Mouse (Mus musculus) intestine, postnatal 0 days (tissue): ENCODE results near the gene Kctd7. TPM values are rescaled to one million over a fixed set of nuclear protein-coding genes. Genes with fewer than 3 reads are reported as not detected.

Source experiments
- ATAC-seq: fragments of 200-750 bp; cut with Nextera tagmentation; 2 replicates; pipeline ENCODE4 v1.8.0; 2017; ENCODE audit warnings: mild to moderate bottlenecking, moderate TSS enrichment, moderate library complexity
- H3K27ac ChIP-seq: fragments of 300-500 bp; sonication (generic); 2 replicates; pipeline ENCODE4 v1.5.1; 2014; ENCODE audit warnings: mild to moderate bottlenecking, low read depth, low read length, moderate library complexity
- H3K27me3 ChIP-seq: fragments of 300-500 bp; sonication (generic); replicated peaks from 2 replicates; pipeline ENCODE4 v1.6.1; 2014; ENCODE audit warnings: low read length, mixed read lengths; ENCODE audit not compliant: control insufficient read depth, insufficient read depth
- H3K36me3 ChIP-seq: fragments of 300-500 bp; sonication (generic); 2 replicates; pipeline ENCODE4 v1.6.1; 2014; ENCODE audit warnings: mild to moderate bottlenecking, moderate library complexity; ENCODE audit not compliant: control insufficient read depth, insufficient read depth
- H3K4me1 ChIP-seq: fragments of 300-500 bp; sonication (generic); replicated peaks from 2 replicates; pipeline ENCODE4 v1.6.1; 2014; ENCODE audit warnings: antibody characterized with exemption, low read length, mixed read lengths; ENCODE audit not compliant: control insufficient read depth, insufficient read depth
- H3K4me2 ChIP-seq: fragments of 300-500 bp; sonication (generic); replicated peaks from 2 replicates; pipeline ENCODE4 v1.6.1; 2014; ENCODE audit warnings: low read depth, mild to moderate bottlenecking, moderate library complexity
- H3K4me3 ChIP-seq: fragments of 300-500 bp; sonication (generic); 2 replicates; pipeline ENCODE4 v1.5.1; 2014; ENCODE audit warnings: low read depth, low read length
- H3K9ac ChIP-seq: fragments of 300-500 bp; sonication (generic); 2 replicates; pipeline ENCODE4 v1.6.1; 2014; ENCODE audit warnings: mild to moderate bottlenecking, low read depth, low read length
- H3K9me3 ChIP-seq: fragments of 300-500 bp; sonication (generic); 2 replicates; pipeline ENCODE4 v1.6.1; 2016; ENCODE audit warnings: mixed run types; ENCODE audit not compliant: control insufficient read depth
- CTCF ChIP-seq: sonication (generic); IDR thresholded peaks from 2 replicates; pipeline ENCODE4 v1.5.1; 2016; ENCODE audit warnings: low read depth, mild to moderate bottlenecking, control low read depth, antibody characterized with exemption, moderate library complexity
- WGBS: fragments of 180-500 bp; shearing (Covaris S2); extraction: QIAGEN DNeasy Blood & Tissue Kit; methylation state at CpG from one replicate; pipeline ENCODE4 v1.1.7; 2014; 5-methylcytosine and 5-hydroxymethylcytosine counted together
- polyA plus RNA-seq: library from polyadenylated mRNA; unstranded; fragments of >200 nt; fragmentation: Nextera tagmentation; extraction: Ambion mirVana; gene quantifications from 2 replicates; pipeline ENCODE4 v1.2.1, GENCODE M21; 2015

Gene Kctd7
- polyA plus RNA-seq, 1 experiment from 2014 or later = 2.4 TPM

- Histone ChIP-seq H3K27me3 (no peaks in the 10 kb centered on the region), H3K27ac (no peak overlapping the region), H3K9ac (no peak overlapping the region), H3K36me3 (no peaks in the 10 kb centered on the region), H3K4me1 (no peaks in the 10 kb centered on the region), H3K4me3 (no peak overlapping the region), H3K9me3 (no peaks in the 10 kb centered on the region), H3K4me2 (no peak overlapping the region)
- no peak for ATAC-seq
- WGBS = 76% methylated on average over 2 of the region's 2 CpGs
- TF ChIP-seq CTCF = no peak
Observed at GRCm38 (mm10) chr5:130122355-130122754, 22.3 kb upstream of the Kctd7 start.

GRCm38 (mm10) chr5:130124271-130124670 lies 20.4 kb upstream of the Kctd7 start:
- no peaks in the 10 kb centered on the region for H3K9me3 ChIP-seq
- no peak overlapping the region for H3K4me2 ChIP-seq
- no peaks in the 10 kb centered on the region for H3K27me3 ChIP-seq
- no peak overlapping the region for H3K4me3 ChIP-seq
- TF ChIP-seq CTCF = no peak
- ATAC-seq = no peak
- H3K9ac ChIP-seq = no peak overlapping the region
- no peaks in the 10 kb centered on the region for H3K4me1 ChIP-seq
- 74% methylated on average over 5 of the region's 5 CpGs for WGBS
- H3K36me3 ChIP-seq = no peaks in the 10 kb centered on the region
- H3K27ac ChIP-seq = no peak overlapping the region

- Histone ChIP-seq H3K36me3 (no peaks in the 10 kb centered on the region), H3K9me3 (no peaks in the 10 kb centered on the region), H3K9ac (no peak overlapping the region), H3K27ac (no peak overlapping the region), H3K4me2 (no peak overlapping the region), H3K27me3 (no peaks in the 10 kb centered on the region), H3K4me3 (no peak overlapping the region), H3K4me1 (no peaks in the 10 kb centered on the region)
- 73% methylated on average over 10 of the region's 11 CpGs for WGBS
- TF ChIP-seq CTCF = no peak
- ATAC-seq = no peak
Observed at GRCm38 (mm10) chr5:130128686-130129523, 15.8 kb upstream of the Kctd7 start.

GRCm38 (mm10) chr5:130129524-130129793 lies 15.2 kb upstream of the Kctd7 start:
- no peaks in the 10 kb centered on the region for H3K4me1 ChIP-seq
- no peak for TF ChIP-seq CTCF
- no peak overlapping the region for H3K4me2 ChIP-seq
- H3K36me3 ChIP-seq = no peaks in the 10 kb centered on the region
- H3K4me3 ChIP-seq = no peak overlapping the region
- WGBS = 86% methylated on average over 5 of the region's 5 CpGs
- no peak for ATAC-seq
- no peaks in the 10 kb centered on the region for H3K27me3 ChIP-seq
- no peak overlapping the region for H3K27ac ChIP-seq
- no peaks in the 10 kb centered on the region for H3K9me3 ChIP-seq
- no peak overlapping the region for H3K9ac ChIP-seq

GRCm38 (mm10) chr5:130136597-130136996 lies 8.1 kb upstream of the Kctd7 start:
- Histone ChIP-seq H3K27ac (no peak overlapping the region), H3K4me2 (no peak overlapping the region), H3K4me3 (no peak overlapping the region), H3K4me1 (no peaks in the 10 kb centered on the region), H3K9me3 (no peaks in the 10 kb centered on the region), H3K9ac (no peak overlapping the region), H3K36me3 (no peaks in the 10 kb centered on the region), H3K27me3 (no peaks in the 10 kb centered on the region)
- no peak for ATAC-seq
- no peak for TF ChIP-seq CTCF
- 89% methylated on average over 13 of the region's 13 CpGs for WGBS

- Histone ChIP-seq H3K4me2 (no peak overlapping the region), H3K4me1 (0 out of 2 replicates have a peak, but pooled peaks cover 3% of the 10 kb centered on the region), H3K27ac (no peak overlapping the region), H3K9ac (no peak overlapping the region), H3K4me3 (no peak overlapping the region), H3K36me3 (no peaks in the 10 kb centered on the region), H3K9me3 (no peaks in the 10 kb centered on the region), H3K27me3 (no peaks in the 10 kb centered on the region)
- WGBS = 19% methylated on average over 8 of the region's 8 CpGs
- no peak for ATAC-seq
- peak; percentile 91 for TF ChIP-seq CTCF
Observed at GRCm38 (mm10) chr5:130139393-130139792, 5.3 kb upstream of the Kctd7 start.
